Mouse (Mus musculus): ENCODE data around the gene Ccdc114. TPM values are rescaled to one million over a fixed set of nuclear protein-coding genes. Genes with fewer than 3 reads are reported as not detected.
A peak's percentile ranks its signal among the peaks of the same experiment; 100 is the strongest.
"Not testable (repeated sequence)": the region's sequence is repeated elsewhere in the genome, so short reads cannot be mapped to it uniquely, and the experiment has no call there.

Gene Ccdc114
- polyA plus RNA-seq, 1 experiment from 2014 or later, result 4.3 TPM

- Histone ChIP-seq H3K36me3 (ENCODE audit: control insufficient read depth, insufficient read depth, low read length) (no peaks in the 10 kb centered on the region; the same call in 1 of the 2 replicates), H3K4me1 (replicated peaks; ENCODE audit: control insufficient read depth, insufficient read depth, low read length) (peaks cover 50% of the 10 kb centered on the region), H3K27ac (ENCODE audit: low read depth, low read length) (peak within 1 kb of the TSS; percentile 91), H3K9me3 (ENCODE audit: control insufficient read depth, low read length) (no peaks in the 10 kb centered on the region), H3K4me2 (peak within 1 kb of the TSS; percentile 83), H3K4me3 (ENCODE audit: low read depth, low read length) (peak within 1 kb of the TSS; percentile 52), H3K27me3 (replicated peaks; ENCODE audit: control insufficient read depth, insufficient read depth, low read length) (no peaks in the 10 kb centered on the region), H3K9ac (ENCODE audit: low read depth, low read length) (peak within 1 kb of the TSS; percentile 69)
- ATAC-seq (replicated peaks; ENCODE audit: low FRiP score), result peak; percentile 33
- DNase-seq (ENCODE audit: low spot score), result peak; percentile 63
- 27% methylated on average over 9 of the region's 9 CpGs for WGBS
Measured at GRCm38 (mm10) chr7:45921242-45921621, 2.6 kb upstream of the Ccdc114 start, which contains the start of gene Emp3. Gene Emp3, minus strand, starts transcription at chr7:45921404.

DNA sequence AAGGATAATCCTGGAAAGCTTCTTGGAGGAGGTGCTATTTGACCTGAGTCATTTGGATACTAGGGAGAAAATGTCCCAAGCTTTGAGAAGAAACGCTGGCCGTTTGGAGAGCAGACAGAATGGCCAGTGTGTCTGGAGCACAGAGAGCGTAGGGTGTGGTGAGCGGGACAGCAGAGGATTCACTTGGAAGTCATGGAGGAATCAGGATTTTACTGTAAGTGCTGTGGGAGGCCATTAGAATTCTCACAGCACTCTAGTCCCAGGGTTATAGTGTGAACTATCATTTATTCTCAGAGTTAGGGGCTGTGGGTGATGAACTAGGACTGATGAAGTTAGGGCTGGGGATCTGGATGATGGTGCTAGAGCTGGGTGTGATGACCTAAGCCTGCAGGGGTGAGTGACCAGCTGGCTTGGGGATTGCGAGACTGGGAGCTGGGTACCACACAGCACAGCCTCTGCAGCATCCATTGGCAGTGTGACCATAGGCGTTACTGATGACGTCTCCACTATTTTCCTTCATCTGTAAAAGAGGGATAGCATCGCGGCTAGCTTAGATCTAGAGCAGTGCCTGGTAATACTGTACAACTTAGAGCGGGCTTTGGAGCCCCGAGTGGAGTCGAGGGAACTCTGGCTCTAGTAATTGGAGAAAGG lies 1.8 kb upstream of the Ccdc114 start:
- Histone ChIP-seq H3K9me3 (ENCODE audit: control insufficient read depth, low read length) (no peaks in the 10 kb centered on the region), H3K9ac (ENCODE audit: low read depth, low read length) (peak overlapping the region; percentile 59), H3K27ac (ENCODE audit: low read depth, low read length) (peak overlapping the region; percentile 91), H3K4me3 (ENCODE audit: low read depth, low read length) (no peak overlapping the region), H3K27me3 (replicated peaks; ENCODE audit: control insufficient read depth, insufficient read depth, low read length) (no peaks in the 10 kb centered on the region), H3K4me1 (replicated peaks; ENCODE audit: control insufficient read depth, insufficient read depth, low read length) (peaks cover 42% of the 10 kb centered on the region), H3K4me2 (peak overlapping the region; percentile 75), H3K36me3 (ENCODE audit: control insufficient read depth, insufficient read depth, low read length) (no peaks in the 10 kb centered on the region; the same call in 1 of the 2 replicates)
- WGBS, result 67% methylated on average over 12 of the region's 12 CpGs
- ATAC-seq (replicated peaks; ENCODE audit: low FRiP score) (no peak), DNase-seq (ENCODE audit: low spot score) (no peak)

DNA sequence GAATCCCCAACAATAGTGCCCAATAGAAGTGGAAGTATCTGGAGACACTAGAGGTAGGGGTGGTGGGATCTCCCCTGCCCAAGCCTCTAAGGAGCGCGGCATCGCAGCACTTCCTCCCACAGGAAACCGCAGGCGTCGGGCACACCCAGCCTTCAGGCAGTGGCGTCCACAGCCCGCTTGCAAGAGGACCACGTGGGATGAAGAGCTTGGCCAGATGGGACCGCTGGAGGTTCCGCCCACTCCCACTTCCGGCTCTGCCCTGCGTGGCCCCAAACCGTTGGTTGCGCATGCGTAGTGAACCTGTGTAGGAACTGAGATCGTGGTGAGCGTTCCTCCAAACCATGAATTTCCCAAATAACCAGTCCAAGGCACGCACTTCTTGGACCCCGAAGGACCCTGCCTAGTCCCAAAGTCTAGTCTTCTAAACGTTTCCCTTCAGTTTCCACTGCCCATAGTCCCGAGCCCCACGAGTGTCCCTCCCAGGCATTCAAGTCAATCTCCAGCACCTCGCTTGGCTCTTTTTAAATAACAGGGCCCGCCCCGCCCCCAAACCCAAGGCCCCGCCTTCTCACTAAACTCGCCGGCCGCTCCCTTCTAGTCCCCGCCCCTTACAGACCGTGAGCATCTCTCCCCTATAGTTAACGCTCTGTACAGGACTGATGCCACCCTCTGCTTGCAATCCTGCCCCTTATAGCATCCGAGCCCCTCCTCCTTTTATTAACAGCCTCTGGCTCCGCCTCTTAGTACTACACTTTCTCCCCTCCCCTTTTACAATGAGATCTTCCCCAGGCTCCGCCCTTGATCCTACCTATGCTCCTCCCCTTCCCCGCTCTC lies 727 bp upstream of the Ccdc114 start:
- Histone ChIP-seq H3K4me3 (ENCODE audit: low read depth, low read length) (peak overlapping the region; percentile 48), H3K9me3 (ENCODE audit: control insufficient read depth, low read length) (no peaks in the 10 kb centered on the region), H3K36me3 (ENCODE audit: control insufficient read depth, insufficient read depth, low read length) (no peaks in the 10 kb centered on the region), H3K4me1 (replicated peaks; ENCODE audit: control insufficient read depth, insufficient read depth, low read length) (peaks cover 31% of the 10 kb centered on the region), H3K27ac (ENCODE audit: low read depth, low read length) (peak overlapping the region; percentile 91), H3K9ac (ENCODE audit: low read depth, low read length) (peak overlapping the region; percentile 59), H3K27me3 (replicated peaks; ENCODE audit: control insufficient read depth, insufficient read depth, low read length) (0 out of 2 replicates have a peak, but pooled peaks cover 4% of the 10 kb centered on the region), H3K4me2 (peak overlapping the region; percentile 75)
- ATAC-seq (replicated peaks; ENCODE audit: low FRiP score) (peak; percentile 89), DNase-seq (ENCODE audit: low spot score) (peak; percentile 97)
- under 1% methylated on average over 37 of the region's 37 CpGs for WGBS

DNA sequence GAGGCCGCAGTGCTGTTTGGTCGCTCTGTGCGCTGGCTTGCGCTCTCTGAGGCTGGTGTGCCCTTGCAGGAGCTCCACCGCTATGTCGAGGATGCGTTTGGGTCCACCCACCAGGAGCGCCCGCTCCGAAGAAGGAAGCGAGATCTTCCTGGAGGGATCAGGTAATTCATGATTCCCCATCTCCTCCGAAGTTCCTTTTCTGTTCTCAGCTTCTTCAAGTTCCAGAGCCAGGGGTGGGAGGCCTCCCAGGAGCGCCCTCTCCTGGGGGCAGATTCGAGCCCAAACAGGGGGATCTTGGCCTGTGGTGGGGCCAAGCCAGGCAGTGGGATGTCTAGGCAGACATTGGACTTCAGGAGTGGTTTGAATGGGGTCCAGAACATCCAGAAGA lies 551 bp downstream of the Ccdc114 start:
- Histone ChIP-seq H3K4me1 (replicated peaks; ENCODE audit: control insufficient read depth, insufficient read depth, low read length) (peaks cover 33% of the 10 kb centered on the region), H3K9ac (ENCODE audit: low read depth, low read length) (peak overlapping the region; percentile 65; the same call in 1 of the 2 replicates), H3K27me3 (replicated peaks; ENCODE audit: control insufficient read depth, insufficient read depth, low read length) (0 out of 2 replicates have a peak, but pooled peaks cover 4% of the 10 kb centered on the region), H3K4me3 (ENCODE audit: low read depth, low read length) (peak overlapping the region; percentile 48), H3K9me3 (ENCODE audit: control insufficient read depth, low read length) (no peaks in the 10 kb centered on the region), H3K4me2 (peak overlapping the region; percentile 75), H3K36me3 (ENCODE audit: control insufficient read depth, insufficient read depth, low read length) (no peaks in the 10 kb centered on the region), H3K27ac (ENCODE audit: low read depth, low read length) (peak overlapping the region; percentile 91; the same call in 1 of the 2 replicates)
- peak; percentile 51 for DNase-seq (ENCODE audit: low spot score)
- 13% methylated on average over 14 of the region's 14 CpGs for WGBS
- no peak for ATAC-seq (replicated peaks; ENCODE audit: low FRiP score)

DNA sequence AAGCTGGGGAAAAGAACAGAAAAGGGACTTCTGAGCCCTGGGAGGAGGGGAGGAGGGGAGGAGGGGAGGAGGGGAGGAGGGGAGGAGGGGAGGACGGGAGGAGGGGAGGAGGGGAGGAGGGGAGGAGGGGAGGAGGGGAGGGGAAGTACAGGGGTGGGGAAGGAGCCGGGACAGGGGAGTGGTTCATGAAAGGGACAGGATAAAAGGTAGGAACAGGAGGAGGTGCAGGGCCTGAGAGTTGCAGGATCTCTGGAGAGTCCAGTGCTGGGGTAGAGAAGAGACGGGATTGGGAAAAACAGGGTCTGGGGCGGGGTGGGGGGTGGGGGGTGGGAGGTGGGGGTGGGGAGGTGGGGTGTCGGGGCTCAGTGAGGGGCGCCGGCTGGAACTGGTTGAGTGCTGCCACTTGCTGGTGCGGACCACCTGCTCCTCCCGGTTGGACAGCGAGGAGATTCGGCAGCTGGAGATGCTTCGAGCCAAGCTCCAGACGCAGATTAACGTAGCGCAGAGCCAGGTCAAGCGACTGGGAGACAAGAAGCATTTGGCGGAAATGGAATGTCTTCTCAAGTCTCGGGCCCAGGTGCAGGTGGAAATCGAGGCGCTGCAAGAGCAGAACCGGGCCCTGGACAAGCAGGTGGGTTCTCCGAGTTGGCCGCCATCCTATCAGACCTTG lies 4.9 kb downstream of the Ccdc114 start:
- H3K36me3 ChIP-seq (ENCODE audit: control insufficient read depth, insufficient read depth, low read length), result no peaks in the 10 kb centered on the region
- 27% methylated on average over 20 of the region's 23 CpGs for WGBS

DNA sequence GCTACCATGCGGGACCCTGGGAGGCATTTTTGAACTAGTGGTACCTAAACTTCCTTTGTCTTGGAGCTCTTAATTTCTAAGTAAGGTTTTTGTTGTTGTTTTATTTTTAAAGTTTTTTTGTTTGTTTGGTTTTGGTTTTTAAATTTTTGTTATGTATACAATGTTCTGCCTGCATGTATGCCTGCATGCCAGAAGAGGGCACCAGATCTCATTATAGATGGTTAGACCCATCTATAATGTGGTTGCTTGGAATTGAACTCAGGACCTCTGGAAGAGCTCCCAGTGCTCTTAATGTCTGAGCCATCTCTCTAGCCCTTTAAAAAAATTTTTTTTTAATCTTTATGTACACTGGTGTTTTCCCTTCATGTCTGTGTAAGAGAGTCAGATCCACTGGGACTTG lies 5.8 kb downstream of the Ccdc114 start:
- H3K4me1 ChIP-seq (replicated peaks; ENCODE audit: control insufficient read depth, insufficient read depth, low read length), result 0 out of 2 replicates have a peak, but pooled peaks cover 2% of the 10 kb centered on the region
- 84% methylated on average over 1 of the region's 1 CpGs for WGBS
- ATAC-seq (replicated peaks; ENCODE audit: low FRiP score) (no peak), DNase-seq (ENCODE audit: low spot score) (no peak)
- no peak overlapping the region for H3K4me3 ChIP-seq (ENCODE audit: low read depth, low read length)
- no peaks in the 10 kb centered on the region for H3K36me3 ChIP-seq (ENCODE audit: control insufficient read depth, insufficient read depth, low read length)
- H3K4me2 ChIP-seq, result no peak overlapping the region
- H3K27me3 ChIP-seq (replicated peaks; ENCODE audit: control insufficient read depth, insufficient read depth, low read length), result 0 out of 2 replicates have a peak, but pooled peaks cover 4% of the 10 kb centered on the region
- H3K27ac ChIP-seq (ENCODE audit: low read depth, low read length), result no peak overlapping the region
- no peak overlapping the region for H3K9ac ChIP-seq (ENCODE audit: low read depth, low read length)
- no peaks in the 10 kb centered on the region for H3K9me3 ChIP-seq (ENCODE audit: control insufficient read depth, low read length)

More for the DNA sequence above, 4.9 kb downstream of the Ccdc114 start:
- no peak for ATAC-seq (replicated peaks; ENCODE audit: low FRiP score)
- no peak overlapping the region for H3K27ac ChIP-seq (ENCODE audit: low read depth, low read length)
- no peak for DNase-seq (ENCODE audit: low spot score)
- 0 out of 2 replicates have a peak, but pooled peaks cover 4% of the 10 kb centered on the region for H3K27me3 ChIP-seq (replicated peaks; ENCODE audit: control insufficient read depth, insufficient read depth, low read length)
- no peak overlapping the region for H3K4me3 ChIP-seq (ENCODE audit: low read depth, low read length)
- no peak overlapping the region for H3K9ac ChIP-seq (ENCODE audit: low read depth, low read length)
- no peaks in the 10 kb centered on the region for H3K9me3 ChIP-seq (ENCODE audit: control insufficient read depth, low read length)
- 0 out of 2 replicates have a peak, but pooled peaks cover 5% of the 10 kb centered on the region for H3K4me1 ChIP-seq (replicated peaks; ENCODE audit: control insufficient read depth, insufficient read depth, low read length)
- H3K4me2 ChIP-seq, result peak overlapping the region; percentile 21; the same call in 1 of the 2 replicates

DNA sequence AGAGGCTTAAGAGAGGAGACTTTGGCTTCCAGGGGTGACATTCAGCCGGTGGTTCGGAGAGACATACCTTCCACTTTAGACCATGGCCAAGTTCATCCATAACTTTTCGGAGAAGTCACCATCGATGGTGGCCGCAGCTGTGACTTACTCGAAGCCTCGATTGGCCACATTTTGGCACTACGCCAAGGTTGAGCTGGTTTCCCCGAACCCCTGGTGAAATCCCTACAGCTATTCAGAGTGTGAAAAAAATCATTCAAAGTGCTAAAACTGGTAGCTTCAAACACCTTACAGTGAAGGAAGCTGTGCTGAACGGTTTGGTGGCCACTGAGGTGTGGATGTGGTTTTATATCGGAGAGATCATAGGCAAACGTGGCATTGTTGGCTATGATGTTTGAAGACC lies 9.9 kb downstream of the Ccdc114 start:
- not testable (repeated sequence) for ATAC-seq (replicated peaks; ENCODE audit: low FRiP score); H3K27me3 ChIP-seq (replicated peaks; ENCODE audit: control insufficient read depth, insufficient read depth, low read length); H3K9me3 ChIP-seq (ENCODE audit: control insufficient read depth, low read length); H3K4me1 ChIP-seq (replicated peaks; ENCODE audit: control insufficient read depth, insufficient read depth, low read length); H3K27ac ChIP-seq (ENCODE audit: low read depth, low read length); H3K4me2 ChIP-seq; H3K36me3 ChIP-seq (ENCODE audit: control insufficient read depth, insufficient read depth, low read length); H3K9ac ChIP-seq (ENCODE audit: low read depth, low read length); H3K4me3 ChIP-seq (ENCODE audit: low read depth, low read length); DNase-seq (ENCODE audit: low spot score)
- WGBS, result 86% methylated on average over 12 of the region's 12 CpGs

- Histone ChIP-seq H3K9ac (ENCODE audit: low read depth, low read length) (no peak overlapping the region), H3K9me3 (ENCODE audit: control insufficient read depth, low read length) (no peaks in the 10 kb centered on the region), H3K27me3 (replicated peaks; ENCODE audit: control insufficient read depth, insufficient read depth, low read length) (no peaks in the 10 kb centered on the region), H3K27ac (ENCODE audit: low read depth, low read length) (no peak overlapping the region), H3K4me2 (no peak overlapping the region), H3K4me3 (ENCODE audit: low read depth, low read length) (no peak overlapping the region), H3K4me1 (replicated peaks; ENCODE audit: control insufficient read depth, insufficient read depth, low read length) (no peaks in the 10 kb centered on the region), H3K36me3 (ENCODE audit: control insufficient read depth, insufficient read depth, low read length) (no peaks in the 10 kb centered on the region)
- DNase-seq (ENCODE audit: low spot score) (no peak), ATAC-seq (replicated peaks; ENCODE audit: low FRiP score) (no peak)
- WGBS, result 21% methylated on average over 7 of the region's 7 CpGs
Measured at GRCm38 (mm10) chr7:45935114-45935513, 11.2 kb downstream of the Ccdc114 start.

Measured in liver, embryonic 11.5 days (tissue).